Mouse (Mus musculus) lung, embryonic 16.5 days (tissue): ENCODE results near the gene Olfr697. TPM values are rescaled to one million over a fixed set of nuclear protein-coding genes. Genes with fewer than 3 reads are reported as not detected.
"Not testable (repeated sequence)": the region's sequence is repeated elsewhere in the genome, so short reads cannot be mapped to it uniquely, and the experiment has no call there.

ENCODE experiments used
- ATAC-seq: fragments of 200-750 bp; cut with Nextera tagmentation; 2 replicates; pipeline ENCODE4 v1.8.0; 2017; ENCODE audit warnings: low read depth, mild to moderate bottlenecking, moderate library complexity
- H3K27ac ChIP-seq: fragments of 300-500 bp; sonication (generic); 2 replicates; pipeline ENCODE4 v1.5.1; 2014; ENCODE audit warnings: mild to moderate bottlenecking, control low read depth, low read length
- H3K27me3 ChIP-seq: fragments of 300-500 bp; sonication (generic); 2 replicates; pipeline ENCODE4 v1.6.1; 2014; ENCODE audit warnings: low read depth, low read length, mixed read lengths; ENCODE audit not compliant: control insufficient read depth, insufficient read depth
- H3K36me3 ChIP-seq: fragments of 300-500 bp; sonication (generic); 2 replicates; pipeline ENCODE4 v1.6.1; 2014; ENCODE audit warnings: low read length; ENCODE audit not compliant: control insufficient read depth, insufficient read depth
- H3K4me1 ChIP-seq: fragments of 300-500 bp; sonication (generic); replicated peaks from 2 replicates; pipeline ENCODE4 v1.6.1; 2014; ENCODE audit warnings: low read length, mixed read lengths; ENCODE audit not compliant: control insufficient read depth, insufficient read depth
- H3K4me2 ChIP-seq: fragments of 300-500 bp; sonication (generic); 2 replicates; pipeline ENCODE4 v1.6.1; 2014; ENCODE audit warnings: low read depth, low read length, control low read depth
- H3K4me3 ChIP-seq: fragments of 300-500 bp; sonication (generic); 2 replicates; pipeline ENCODE4 v1.5.1; 2014; ENCODE audit warnings: mild to moderate bottlenecking, low read length, control low read depth
- H3K9ac ChIP-seq: fragments of 300-500 bp; sonication (generic); 2 replicates; pipeline ENCODE4 v1.6.1; 2014; ENCODE audit warnings: low read length, control low read depth
- H3K9me3 ChIP-seq: fragments of 300-500 bp; sonication (generic); 2 replicates; pipeline ENCODE4 v1.6.1; 2016; ENCODE audit warnings: low read length; ENCODE audit not compliant: control insufficient read depth
- WGBS: fragments of 180-500 bp; shearing (Covaris S2); extraction: QIAGEN DNeasy Blood & Tissue Kit; methylation state at CpG from one replicate; pipeline ENCODE4 v1.1.7; 2014; 5-methylcytosine and 5-hydroxymethylcytosine counted together
- polyA plus RNA-seq: library from polyadenylated mRNA; unstranded; fragments of >200 nt; fragmentation: Nextera tagmentation; extraction: Ambion mirVana; gene quantifications from 2 replicates; pipeline ENCODE4 v1.2.1, GENCODE M21; 2015

Olfr697 gene
- not detected in 2 replicates for polyA plus RNA-seq

GRCm38 (mm10) chr7:106742343-106742742 is at the start of gene Olfr697:
Gene Olfr697 (minus strand): TSS chr7:106742443.
- no peak for ATAC-seq
- H3K4me3 ChIP-seq, result no peak within 1 kb of the TSS
- H3K4me2 ChIP-seq, result no peak within 1 kb of the TSS

GRCm38 (mm10) chr7:106788330-106788729 is 46.1 kb upstream of the Olfr697 start:
- Histone ChIP-seq H3K9me3 (no peaks in the 10 kb centered on the region), H3K36me3 (no peaks in the 10 kb centered on the region), H3K4me1 (no peaks in the 10 kb centered on the region), H3K27ac (no peak overlapping the region), H3K9ac (no peak overlapping the region), H3K27me3 (no peaks in the 10 kb centered on the region), H3K4me2 (no peak overlapping the region), H3K4me3 (no peak overlapping the region)
- ATAC-seq, result no peak

More at GRCm38 (mm10) chr7:106742343-106742742, at the start of gene Olfr697:
- Histone ChIP-seq H3K4me1 (no peaks in the 10 kb centered on the region), H3K27ac (no peak within 1 kb of the TSS), H3K9me3 (no peaks in the 10 kb centered on the region), H3K9ac (no peak within 1 kb of the TSS), H3K27me3 (no peaks in the 10 kb centered on the region), H3K36me3 (no peaks in the 10 kb centered on the region)
- WGBS, result 71% methylated on average over 1 of the region's 1 CpGs

- not testable (repeated sequence) for H3K4me1 ChIP-seq, H3K9me3 ChIP-seq, H3K27me3 ChIP-seq, H3K4me3 ChIP-seq, H3K27ac ChIP-seq, ATAC-seq, H3K36me3 ChIP-seq, H3K4me2 ChIP-seq, H3K9ac ChIP-seq
- 81% methylated on average over 2 of the region's 2 CpGs for WGBS
These were observed 18.8 kb upstream of the Olfr697 start for GRCm38 (mm10) chr7:106761008-106761407.

GRCm38 (mm10) chr7:106758800-106759199 is 16.6 kb upstream of the Olfr697 start:
- Histone ChIP-seq H3K27me3 (no peaks in the 10 kb centered on the region), H3K9me3 (peaks cover 2% of the 10 kb centered on the region), H3K27ac (no peak overlapping the region), H3K36me3 (no peaks in the 10 kb centered on the region), H3K4me2 (no peak overlapping the region), H3K4me3 (no peak overlapping the region), H3K4me1 (no peaks in the 10 kb centered on the region), H3K9ac (no peak overlapping the region)
- 89% methylated on average over 2 of the region's 2 CpGs for WGBS
- ATAC-seq, result no peak

- Histone ChIP-seq H3K9me3 (no peaks in the 10 kb centered on the region; the same call in 1 of the 2 replicates), H3K4me1 (no peaks in the 10 kb centered on the region), H3K9ac (no peak within 1 kb of the TSS), H3K27ac (no peak within 1 kb of the TSS), H3K36me3 (no peaks in the 10 kb centered on the region), H3K27me3 (no peaks in the 10 kb centered on the region), H3K4me2 (no peak within 1 kb of the TSS), H3K4me3 (no peak within 1 kb of the TSS)
- ATAC-seq, result no peak
These were observed 13.1 kb upstream of the Olfr697 start, which contains the start of gene Olfr698 for GRCm38 (mm10) chr7:106755297-106755696. Gene Olfr698 (minus strand): TSS chr7:106755397.

GRCm38 (mm10) chr7:106745811-106746210 is 3.6 kb upstream of the Olfr697 start:
- 85% methylated on average over 5 of the region's 5 CpGs for WGBS
- Histone ChIP-seq H3K36me3 (no peaks in the 10 kb centered on the region), H3K27ac (no peak overlapping the region), H3K9ac (no peak overlapping the region), H3K27me3 (no peaks in the 10 kb centered on the region), H3K4me1 (no peaks in the 10 kb centered on the region), H3K4me3 (no peak overlapping the region), H3K4me2 (no peak overlapping the region), H3K9me3 (no peaks in the 10 kb centered on the region)
- ATAC-seq, result no peak

GRCm38 (mm10) chr7:106737028-106737427 is 5.2 kb downstream of the Olfr697 start:
- Histone ChIP-seq H3K27ac (no peak overlapping the region), H3K4me3 (no peak overlapping the region), H3K36me3 (no peaks in the 10 kb centered on the region), H3K27me3 (no peaks in the 10 kb centered on the region), H3K9me3 (no peaks in the 10 kb centered on the region; the same call in 1 of the 2 replicates), H3K9ac (no peak overlapping the region), H3K4me2 (no peak overlapping the region), H3K4me1 (no peaks in the 10 kb centered on the region)
- no peak for ATAC-seq

- H3K4me1 ChIP-seq, result no peaks in the 10 kb centered on the region
- no peaks in the 10 kb centered on the region for H3K36me3 ChIP-seq
- WGBS, result 47% methylated on average over 2 of the region's 2 CpGs
- H3K27me3 ChIP-seq, result no peaks in the 10 kb centered on the region
- no peak overlapping the region for H3K9ac ChIP-seq
- H3K27ac ChIP-seq, result no peak overlapping the region
- no peak for ATAC-seq
- no peak overlapping the region for H3K4me3 ChIP-seq
- H3K4me2 ChIP-seq, result no peak overlapping the region
- H3K9me3 ChIP-seq, result no peaks in the 10 kb centered on the region; the same call in 1 of the 2 replicates
These were observed 8.5 kb downstream of the Olfr697 start for GRCm38 (mm10) chr7:106733717-106734116.

- H3K4me3 ChIP-seq, H3K36me3 ChIP-seq, H3K4me1 ChIP-seq, H3K27ac ChIP-seq, H3K27me3 ChIP-seq, H3K4me2 ChIP-seq, H3K9ac ChIP-seq, H3K9me3 ChIP-seq, ATAC-seq: not testable (repeated sequence)
- 76% methylated on average over 2 of the region's 2 CpGs for WGBS
These were observed 16.6 kb downstream of the Olfr697 start for GRCm38 (mm10) chr7:106725654-106726053.

- no peaks in the 10 kb centered on the region for H3K9me3 ChIP-seq
- H3K27me3 ChIP-seq, result no peaks in the 10 kb centered on the region
- no peak within 1 kb of the TSS for H3K4me2 ChIP-seq
- no peak for ATAC-seq
- no peaks in the 10 kb centered on the region for H3K4me1 ChIP-seq
- H3K4me3 ChIP-seq, result no peak within 1 kb of the TSS
- H3K36me3 ChIP-seq, result no peaks in the 10 kb centered on the region
- H3K9ac ChIP-seq, result no peak within 1 kb of the TSS
- H3K27ac ChIP-seq, result no peak within 1 kb of the TSS
These were observed 25.9 kb downstream of the Olfr697 start, which contains the start of gene Olfr695 for GRCm38 (mm10) chr7:106716296-106716695. Gene Olfr695 (minus strand): TSS chr7:106716396.
